Mouse (Mus musculus) mouse embryonic stem cell (cell line): ENCODE results near the gene Grm1.

ENCODE experiments used
- in situ Hi-C, 2 experiments: fragments of 300-500 bp; cut with MboI; formaldehyde crosslinking; loops; 1 replicate in 1 of 2; 3 replicates in 1 of 2; pipeline ENCODE4 v1.14.3; 2019 to 2020; ENCODE audit warnings: low sequenced_read_pairs in 2 of 2, low pct_unique_long_range_greater_than_20kb in 1 of 2, mixed read lengths in 1 of 2; ENCODE audit not compliant: unreplicated experiment in 1 of 2

Grm1 gene

DNA sequence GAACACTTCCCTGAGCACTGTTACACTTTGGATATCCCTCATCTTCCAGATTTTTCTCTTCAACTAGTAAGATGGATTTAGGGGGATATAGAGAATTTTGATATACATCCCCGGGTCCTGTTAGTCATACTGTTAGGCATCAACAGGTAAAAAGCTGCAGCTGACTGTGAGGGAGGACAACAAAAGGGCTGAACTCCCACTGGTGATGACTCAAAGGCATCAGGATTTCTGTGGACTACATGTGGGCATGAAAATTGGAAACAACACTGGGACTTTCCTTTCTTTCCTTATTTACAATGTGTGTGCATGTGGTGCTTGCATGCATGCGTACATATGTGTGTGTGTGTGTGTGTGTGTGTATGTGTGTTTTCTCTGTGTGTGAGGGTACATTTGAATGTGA is 215.9 kb downstream of the Grm1 start:
- in situ Hi-C loops: no loop called here

DNA sequence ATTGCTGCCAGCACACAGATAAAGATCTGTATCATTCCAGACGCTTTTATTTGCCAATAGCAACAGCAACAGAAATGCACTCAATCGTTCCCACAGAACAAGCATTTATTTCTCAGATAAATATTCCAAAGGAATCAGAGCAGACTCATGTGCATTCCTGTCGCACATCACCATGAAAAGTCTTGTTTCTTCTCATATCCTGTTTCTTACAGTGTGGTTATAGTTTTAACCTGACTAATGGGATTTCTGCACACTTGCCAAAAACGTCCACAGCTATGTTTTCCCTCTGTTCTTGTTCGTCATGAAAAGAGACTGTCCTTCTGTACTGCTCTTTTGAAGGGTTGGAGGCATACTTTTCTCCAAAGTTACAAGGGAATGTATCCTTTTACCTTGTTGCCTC is 217.4 kb downstream of the Grm1 start:
- in situ Hi-C loops: no loop called here

DNA sequence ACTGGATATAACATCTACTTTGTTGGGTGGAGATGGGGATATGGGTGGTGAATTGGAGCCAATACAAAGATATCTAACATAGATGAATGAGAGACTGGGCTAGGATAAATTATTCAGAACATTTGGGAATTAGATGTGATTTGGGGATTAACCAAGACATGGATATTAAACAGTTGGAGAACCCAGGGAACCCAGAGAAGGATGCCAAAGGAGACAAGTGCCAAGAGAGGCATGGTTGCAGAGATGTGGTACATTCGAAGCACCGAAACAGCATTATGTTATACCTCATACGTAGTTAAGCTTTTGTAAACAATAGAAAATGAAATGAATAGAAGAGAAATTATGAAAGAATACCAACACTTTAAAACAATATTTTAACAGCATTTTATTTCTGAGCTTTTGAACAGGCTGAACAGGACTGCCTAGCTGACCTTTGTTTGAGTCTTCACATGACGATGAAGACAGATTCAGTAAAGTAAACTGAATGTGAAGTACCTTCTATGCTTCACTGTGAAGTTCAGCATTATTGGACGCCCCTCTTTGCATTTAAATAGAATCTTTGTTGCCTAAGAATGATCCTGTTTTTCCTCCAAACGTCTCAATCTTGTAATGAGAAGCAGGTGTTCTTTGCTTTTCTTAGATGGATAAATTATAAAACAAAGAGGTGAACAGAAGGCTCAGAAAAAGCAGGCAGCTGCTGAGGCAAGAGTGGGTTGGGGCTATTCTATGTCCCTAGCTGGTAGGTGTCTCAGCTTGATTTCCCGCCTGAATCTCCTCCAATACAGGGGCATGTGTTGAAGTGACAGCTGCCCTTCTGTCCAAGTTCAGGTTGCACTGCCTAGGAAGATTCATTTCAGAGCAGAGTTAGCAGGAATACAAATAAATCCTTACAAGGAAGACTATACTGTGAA is 234.5 kb downstream of the Grm1 start:
- in situ Hi-C loops: no loop called here

DNA sequence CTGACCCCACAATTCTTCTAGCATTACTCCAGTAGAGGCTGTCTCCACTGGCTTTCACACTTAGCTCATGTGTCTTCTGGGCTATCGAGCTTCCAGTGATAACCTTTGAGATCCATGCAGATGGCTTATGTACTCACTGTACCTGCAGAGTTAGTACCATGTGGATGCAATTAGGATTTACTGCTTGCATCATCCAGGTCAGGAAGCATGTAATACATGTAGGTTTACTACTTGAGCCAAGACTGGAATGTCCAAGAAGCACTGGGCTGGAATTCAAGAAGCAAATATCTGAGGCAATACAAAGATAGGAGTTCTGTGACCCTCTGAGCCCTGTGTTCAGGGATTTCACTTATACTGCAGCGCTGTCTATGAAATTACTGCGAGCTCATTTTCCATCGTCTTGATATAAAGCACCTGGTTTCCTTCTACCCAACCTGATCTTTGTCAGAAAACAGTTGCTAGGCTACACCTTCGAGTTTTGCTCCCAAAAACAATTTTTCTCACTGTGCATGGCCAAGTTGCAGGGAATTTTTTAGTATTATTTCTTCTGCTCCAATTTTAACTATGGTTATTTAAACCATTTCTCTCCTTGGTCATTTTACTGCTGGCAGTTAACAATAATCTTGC is 237.0 kb downstream of the Grm1 start:
- in situ Hi-C loops: no loop called here

DNA sequence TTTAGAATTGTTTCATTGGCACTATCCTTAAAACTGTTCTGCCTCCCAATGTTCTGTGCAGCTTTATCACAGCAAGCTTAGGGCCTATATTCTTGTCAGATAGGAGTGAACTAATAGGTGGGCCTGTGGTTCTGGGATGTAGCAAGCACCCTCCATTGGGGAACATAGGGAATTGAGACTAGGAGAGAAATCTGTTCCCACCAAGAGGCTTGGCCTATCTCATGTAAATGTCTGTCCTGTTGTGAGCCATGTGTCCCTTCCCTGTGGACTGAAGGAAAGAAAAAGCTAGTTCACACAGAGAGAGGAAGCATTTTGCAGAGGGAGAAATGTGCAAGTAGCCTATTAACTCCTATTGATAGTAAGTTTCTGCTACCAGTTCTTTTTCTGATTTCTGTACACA is 246.8 kb downstream of the Grm1 start:
- in situ Hi-C loops: no loop called here

DNA sequence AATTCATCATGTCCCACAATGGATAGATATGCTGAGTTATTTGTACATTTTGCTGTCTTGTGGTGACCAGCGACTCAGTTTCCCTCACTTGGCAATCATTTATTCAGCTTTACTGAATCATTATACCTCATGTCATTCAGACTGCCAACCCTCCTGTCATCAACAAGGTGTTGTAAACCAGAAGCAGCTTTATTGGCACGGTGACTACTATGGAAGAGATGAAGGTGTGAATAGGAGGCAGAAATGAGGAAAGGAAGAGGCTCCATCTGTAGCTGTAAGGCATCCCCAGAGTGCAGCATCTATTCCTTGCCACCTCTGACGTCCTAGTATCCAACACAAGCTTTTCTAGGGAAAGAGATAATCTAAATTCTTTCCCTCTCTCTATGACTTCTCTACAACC is 247.3 kb downstream of the Grm1 start:
- in situ Hi-C loops: no loop called here

DNA sequence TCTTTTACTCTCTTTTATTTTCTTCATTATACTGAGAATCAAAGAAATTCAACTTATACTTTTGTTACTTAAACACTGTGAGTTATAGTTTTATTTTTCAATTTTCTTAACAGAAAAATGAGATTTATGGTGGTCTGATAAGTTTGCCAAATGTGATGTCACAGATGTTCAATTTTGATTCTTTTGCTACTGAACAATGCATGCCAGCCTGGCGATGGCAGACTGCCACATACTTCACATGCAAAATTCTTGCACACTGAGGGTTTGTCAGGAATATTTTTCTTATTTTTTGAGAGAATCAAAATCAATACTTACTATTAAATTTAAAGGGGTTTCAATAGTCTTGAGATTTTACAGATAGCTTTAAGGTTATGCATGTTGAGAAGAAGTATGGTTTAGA is 251.0 kb downstream of the Grm1 start:
- in situ Hi-C loops: no loop called here

DNA sequence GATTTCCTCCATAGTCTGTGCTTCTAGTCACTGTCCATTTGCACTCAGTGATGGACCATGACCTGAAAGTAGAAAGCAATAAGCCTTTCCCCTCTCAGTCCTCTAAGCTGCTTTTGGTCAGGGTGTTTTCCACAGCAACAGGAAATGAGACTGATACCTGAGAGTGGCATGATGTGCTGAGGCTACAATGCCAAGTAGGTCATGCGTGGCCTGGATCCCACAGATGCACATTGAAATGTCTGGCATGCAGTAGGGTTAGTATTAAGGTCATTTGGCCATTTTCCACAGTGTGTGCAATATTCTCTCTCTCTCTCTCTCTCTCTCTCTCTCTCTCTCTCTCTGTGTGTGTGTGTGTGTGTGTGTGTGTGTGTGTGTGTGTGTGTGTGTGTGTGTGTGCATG is 254.8 kb downstream of the Grm1 start:
- in situ Hi-C loops: no loop called here

DNA sequence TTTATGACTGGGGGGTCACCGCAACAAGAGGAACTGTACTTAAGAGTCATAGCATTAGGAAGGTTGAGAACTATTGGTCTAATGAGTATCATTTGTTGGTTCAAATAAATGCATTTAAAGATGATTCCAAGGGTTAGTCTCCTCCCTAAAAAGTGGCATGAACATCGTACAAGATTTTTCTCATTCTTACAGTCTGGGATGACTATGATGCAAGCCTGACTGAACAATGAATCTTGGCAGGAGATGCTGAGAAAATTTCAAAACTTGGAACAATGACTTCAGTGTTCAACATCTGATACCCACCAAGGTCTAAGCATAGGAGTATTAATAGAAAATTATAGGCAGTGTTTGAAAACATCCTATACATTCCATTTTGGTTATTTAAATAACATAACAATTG is 264.1 kb downstream of the Grm1 start:
- in situ Hi-C loops: no loop called here

DNA sequence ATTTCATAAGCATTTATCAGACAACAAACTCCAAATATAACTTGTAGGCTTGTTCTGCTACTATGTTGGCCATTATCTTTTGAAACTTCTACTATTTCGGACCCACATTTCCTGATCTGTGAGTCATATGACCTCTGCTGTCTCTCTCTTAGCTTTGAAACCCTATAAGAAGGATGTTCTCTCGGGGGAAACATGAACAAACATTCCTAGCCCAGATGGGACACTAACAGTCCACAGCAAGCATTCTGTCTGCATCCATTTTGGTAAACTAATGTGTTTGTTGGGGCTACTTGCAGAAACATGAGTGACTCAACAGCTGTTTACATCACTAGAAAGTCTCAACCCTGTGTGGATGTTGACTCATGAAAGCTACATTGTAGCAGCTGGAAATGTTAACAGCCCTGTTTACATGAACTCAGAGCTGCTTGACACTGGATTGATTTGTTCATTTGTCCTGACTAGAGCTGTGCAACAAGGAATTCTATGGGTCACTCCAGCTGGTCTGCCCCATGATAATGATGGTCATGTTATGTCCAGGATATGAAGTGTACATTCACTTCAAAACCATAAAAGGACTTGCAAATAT is 267.4 kb downstream of the Grm1 start:
- in situ Hi-C loops: no loop called here

DNA sequence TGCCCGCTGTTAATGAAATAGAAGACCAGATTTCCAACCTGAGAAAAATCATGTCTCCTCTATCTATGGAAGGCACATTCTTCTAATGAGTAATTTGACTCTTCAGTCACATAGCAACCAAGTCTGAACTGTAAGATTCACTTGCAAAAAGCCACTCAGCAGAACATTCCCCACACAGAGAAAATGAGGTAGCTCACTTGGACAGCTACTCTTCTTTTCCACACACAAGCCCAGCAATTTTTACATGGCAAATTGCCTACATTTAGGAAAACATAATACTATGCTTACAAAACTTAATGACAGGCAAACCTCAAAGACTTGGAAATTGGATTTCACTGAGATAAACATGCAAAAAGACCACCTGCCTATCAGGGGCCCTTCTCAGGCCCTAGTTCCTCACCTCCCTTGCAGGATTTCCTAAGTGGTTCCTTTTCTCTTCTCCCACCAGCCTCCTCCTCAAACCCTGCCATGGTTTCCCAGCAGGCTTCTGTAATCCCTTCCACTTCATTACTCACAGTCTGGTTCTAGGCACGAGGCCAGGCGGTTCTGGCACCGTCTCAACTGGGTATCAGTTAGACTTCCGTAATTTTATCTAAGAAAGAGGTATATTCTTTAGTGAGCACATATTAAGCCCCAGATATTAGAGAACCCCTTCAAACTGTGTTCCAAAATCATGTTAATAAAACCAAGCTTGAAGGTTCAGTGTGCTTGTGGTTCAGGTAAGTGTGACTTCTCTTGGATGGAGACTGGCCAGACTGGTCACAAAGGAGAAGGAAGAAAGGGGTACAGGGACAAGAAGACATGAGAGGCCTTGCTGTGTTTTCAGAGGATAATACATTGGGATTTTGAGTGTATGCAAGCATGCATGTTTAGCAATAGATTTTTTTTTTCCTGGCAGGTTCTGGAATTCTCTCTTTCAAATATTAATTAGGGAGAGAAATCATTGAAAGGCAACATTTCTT is 269.1 kb downstream of the Grm1 start:
- in situ Hi-C loops: no loop called here

DNA sequence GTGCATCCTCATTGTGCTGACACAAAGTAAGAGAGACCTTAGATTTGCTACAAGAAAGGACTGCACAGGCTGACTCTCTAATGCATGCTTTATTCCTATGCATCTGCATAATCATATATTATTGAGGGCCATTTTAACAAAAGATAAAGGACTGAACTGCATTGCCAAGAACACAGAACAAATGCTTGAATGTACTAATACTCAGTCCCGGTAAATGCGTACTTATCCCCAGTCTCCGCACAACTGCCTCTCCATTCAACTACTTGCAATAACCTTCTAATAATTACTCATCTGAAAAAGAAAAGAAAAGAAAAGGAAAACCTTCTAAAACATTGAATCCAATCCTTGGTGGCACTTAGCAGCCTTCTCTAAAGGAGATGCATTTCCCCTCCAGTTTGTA is 272.4 kb downstream of the Grm1 start:
- in situ Hi-C loops: no loop called here

DNA sequence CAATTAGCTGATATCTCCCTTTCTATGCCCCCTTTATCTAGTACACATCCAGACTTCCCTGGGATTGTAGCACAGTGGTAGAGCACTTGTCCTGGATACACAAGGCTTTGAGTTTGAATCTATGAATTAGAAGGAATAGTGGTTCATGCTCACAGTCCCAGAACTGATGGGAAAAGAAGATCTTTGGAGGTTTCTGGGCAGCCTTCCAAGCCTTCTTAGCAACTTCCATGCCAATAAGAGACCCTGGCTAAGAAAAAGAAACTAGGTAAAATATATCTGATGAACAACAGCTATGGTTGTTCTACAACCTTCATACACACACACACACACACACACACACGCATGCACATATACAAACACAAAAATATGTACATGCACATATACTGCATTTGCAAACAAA is 286.8 kb downstream of the Grm1 start:
- in situ Hi-C loops: no loop called here

DNA sequence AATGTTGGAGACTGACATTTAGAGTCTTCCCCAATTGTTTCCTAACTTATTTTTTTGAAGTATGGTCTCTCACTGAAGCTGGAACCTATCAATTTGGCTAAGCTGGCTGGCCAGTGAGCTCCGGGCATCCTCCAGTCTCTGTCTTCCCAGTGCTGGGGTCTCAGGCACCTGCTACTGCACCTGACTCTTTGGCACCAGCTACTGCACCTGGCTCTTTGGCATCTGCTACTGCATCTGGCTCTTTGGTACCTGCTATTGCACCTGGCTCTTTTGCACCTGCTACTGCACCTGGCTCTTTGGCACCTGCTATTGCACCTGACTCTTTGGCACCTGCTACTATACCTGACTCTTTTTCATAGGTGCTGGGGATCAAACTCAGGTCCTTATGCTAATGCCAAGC is 291.7 kb downstream of the Grm1 start:
- in situ Hi-C loops: no loop called here

DNA sequence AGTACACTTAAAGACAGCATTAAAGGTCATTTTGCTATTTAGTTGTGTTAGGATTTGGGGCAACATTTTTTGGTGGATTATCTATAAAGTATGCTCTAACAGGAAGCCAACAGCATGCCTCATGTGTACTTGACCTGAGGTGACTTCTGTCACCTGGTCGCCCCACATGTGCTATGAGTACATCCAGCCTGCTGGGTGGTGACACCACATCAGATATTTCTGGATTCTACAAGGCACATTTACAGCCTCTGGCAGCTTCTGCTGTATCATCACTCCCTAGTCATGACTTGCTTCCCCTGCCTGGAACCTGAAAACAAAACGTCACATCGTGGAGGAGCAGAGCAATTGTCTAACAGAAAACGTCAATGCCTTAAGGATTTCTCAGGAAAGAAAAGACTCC is 292.2 kb downstream of the Grm1 start:
- in situ Hi-C loops: no loop called here

DNA sequence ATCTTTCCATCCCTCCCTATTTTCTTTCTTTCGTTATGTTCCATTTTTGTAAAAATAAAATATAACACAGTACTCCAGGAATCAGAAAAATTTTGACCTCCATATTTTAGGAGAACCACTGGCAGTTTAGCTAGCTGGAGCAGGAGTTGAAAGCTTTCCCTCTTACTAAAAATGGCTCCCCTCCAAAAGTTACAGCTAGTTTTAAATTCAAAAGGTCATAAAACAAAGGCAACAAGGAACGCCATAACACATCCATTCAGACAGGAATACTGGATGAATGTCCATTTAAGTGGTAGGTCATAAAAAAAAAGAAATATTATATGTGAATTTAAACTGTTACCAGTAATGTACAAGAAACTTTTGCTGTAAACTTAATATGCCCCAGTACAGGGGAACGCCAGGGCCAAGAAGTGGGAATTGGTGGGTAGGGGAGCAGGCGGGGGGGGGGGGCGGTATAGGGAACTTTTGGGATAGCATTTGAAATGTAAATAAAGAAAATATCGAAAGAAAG is 294.2 kb downstream of the Grm1 start:
- in situ Hi-C loops: no loop called here

DNA sequence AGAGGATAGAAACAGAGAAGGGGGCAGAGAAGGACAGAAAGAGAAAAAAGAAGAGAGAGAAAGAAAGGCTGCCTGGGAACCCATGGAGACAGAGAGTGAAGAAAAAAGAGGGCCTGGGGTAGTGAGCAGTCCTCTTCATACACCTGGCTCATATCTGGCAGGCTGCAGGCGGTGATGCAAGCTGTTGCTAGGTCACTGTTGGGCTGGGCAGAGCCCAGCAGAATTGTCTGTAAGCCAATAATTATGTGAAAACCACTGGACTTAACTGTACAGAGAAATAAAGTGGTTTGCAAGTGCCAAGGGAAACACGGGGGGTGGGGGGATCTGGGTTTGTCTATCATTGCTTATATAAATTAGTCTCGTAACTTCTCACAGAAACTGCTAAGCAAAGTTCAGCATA is 297.0 kb downstream of the Grm1 start:
- in situ Hi-C loops: no loop called here

DNA sequence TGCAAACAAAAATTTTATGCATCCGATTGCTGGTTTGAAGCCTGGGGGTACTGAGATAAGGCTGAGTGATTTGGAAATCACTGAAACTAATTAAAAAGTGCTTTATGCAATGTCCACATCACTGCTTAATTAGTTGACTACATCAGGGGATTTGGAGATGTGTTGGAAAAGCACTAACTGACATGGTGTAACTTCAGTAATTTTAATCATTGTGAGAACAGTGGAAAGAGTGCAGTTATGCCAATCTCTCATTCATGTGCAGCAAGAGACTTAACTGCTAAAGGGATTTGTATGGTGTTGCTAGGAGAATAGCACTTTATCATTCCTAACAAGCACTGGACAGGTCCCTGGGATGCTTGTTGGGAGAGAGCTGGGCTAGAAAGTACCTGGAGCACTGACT is 307.3 kb downstream of the Grm1 start:
- in situ Hi-C loops: no loop called here

DNA sequence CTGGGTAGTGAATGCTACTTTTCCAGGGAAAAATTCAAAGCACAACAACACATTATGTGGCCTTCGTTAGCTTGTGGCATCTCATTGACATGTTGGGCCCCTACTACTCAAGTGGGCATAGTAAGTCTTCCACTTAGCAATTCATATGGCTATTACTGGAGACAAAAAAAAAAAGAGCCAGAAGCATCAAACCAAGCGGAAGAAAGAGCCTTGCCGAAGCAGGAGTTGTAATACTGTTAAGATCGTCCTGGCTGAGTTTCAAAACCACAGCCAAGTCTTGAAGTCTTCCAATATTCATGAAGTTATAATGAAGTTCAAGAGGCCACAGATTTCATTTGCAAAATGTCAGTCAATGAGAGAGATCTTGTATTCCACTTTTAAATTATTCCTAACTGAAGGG is 319.1 kb downstream of the Grm1 start:
- in situ Hi-C loops: no loop called here
